9 mouse cellular contexts compared by ENCODE assay signal in genomic region chr5:139717723-139718122, GRCm38 (mm10). TPM values are rescaled to one million over a fixed set of nuclear protein-coding genes. Genes with fewer than 3 reads are reported as not detected.
A peak's percentile ranks its signal among the peaks of the same experiment; 100 is the strongest.
DNase-seq lines count a peak whose midpoint lies in the region; ATAC-seq lines count a peak whose summit lies in the region.
"Had no signal": no experiment of that assay in that cellular context is flagged by ENCODE, and none has a peak within 500 bp of the region (broad histone marks: within the 10 kb centered on the region; RNA-seq: fewer than 3 reads in every experiment).

No protein-coding gene starts in this region.

- WGBS in embryonic facial prominence, embryonic 11.5 days, result 90% methylated on average over 2 of the region's 2 CpGs
- 89% methylated on average over 2 of the region's 2 CpGs for WGBS in midbrain, embryonic 14.5 days

- H3K4me2 ChIP-seq in embryonic facial prominence, embryonic 11.5 days (ENCODE audit: low read depth, low read length), result no peak overlapping the region
- H3K4me2 ChIP-seq in midbrain, embryonic 14.5 days (ENCODE audit: low read length), result no peak overlapping the region

- H3K4me1 ChIP-seq in embryonic facial prominence, embryonic 11.5 days (ENCODE audit: control insufficient read depth, insufficient read depth, low read length), result no peaks in the 10 kb centered on the region
- H3K4me1 ChIP-seq in midbrain, embryonic 14.5 days (ENCODE audit: control insufficient read depth, insufficient read depth, low read length), result 0 out of 2 replicates have a peak, but pooled peaks cover 8% of the 10 kb centered on the region

- ATAC-seq in embryonic facial prominence, embryonic 11.5 days (replicated peaks; ENCODE audit: insufficient number of reproducible peaks, low FRiP score, low TSS enrichment, low read depth), result 0 out of 2 replicates have a peak, but pooled peaks have one; percentile 24
- ATAC-seq in midbrain, embryonic 14.5 days (ENCODE audit: low FRiP score, low TSS enrichment), result no peak

- H3K4me3 ChIP-seq in embryonic facial prominence, embryonic 11.5 days (ENCODE audit: low read depth, low read length), result no peak overlapping the region
- no peak overlapping the region for H3K4me3 ChIP-seq in midbrain, embryonic 14.5 days (replicated peaks; ENCODE audit: low read depth, low read length)
- H3K4me3 ChIP-seq: erythroblast, embryonic 14.5 days had no signal

- H3K36me3 ChIP-seq in embryonic facial prominence, embryonic 11.5 days (replicated peaks; ENCODE audit: control insufficient read depth, insufficient read depth, low read depth, low read length), result peaks cover 2% of the 10 kb centered on the region; the same call in 1 of the 2 replicates
- no peaks in the 10 kb centered on the region for H3K36me3 ChIP-seq in midbrain, embryonic 14.5 days (ENCODE audit: control insufficient read depth, insufficient read depth, low read length)

- H3K9ac ChIP-seq in embryonic facial prominence, embryonic 11.5 days (replicated peaks; ENCODE audit: low read length), result no peak overlapping the region
- H3K9ac ChIP-seq in midbrain, embryonic 14.5 days (replicated peaks; ENCODE audit: low read length), result no peak overlapping the region

- H3K27ac ChIP-seq in embryonic facial prominence, embryonic 11.5 days (replicated peaks; ENCODE audit: low read depth, low read length), result no peak overlapping the region
- no peak overlapping the region for H3K27ac ChIP-seq in midbrain, embryonic 14.5 days (replicated peaks; ENCODE audit: low read depth, low read length)

- peak; percentile 27 for DNase-seq in ovary, postnatal 10 days (ENCODE audit: low spot score)
- DNase-seq in ovary, adult 18-20 months (ENCODE audit: low spot score), result no peak
- peak; percentile 60 for DNase-seq in adrenal gland, postnatal 25 days
- DNase-seq in embryonic facial prominence, embryonic 11.5 days (ENCODE audit: low spot score), result peak; percentile 69
- DNase-seq in induced T-regulatory cell, adult 2 months (ENCODE audit: low read depth), result peak; percentile 60
- DNase-seq in left cerebral cortex, postnatal 25 days (ENCODE audit: low spot score in 2 of 2), result peak; percentile 45 to 52
- DNase-seq in midbrain, embryonic 14.5 days, result peak; percentile 64
- DNase-seq in thymus, postnatal 4 days, result peak; percentile 57

- intact Hi-C loops in left cerebral cortex, postnatal 25 days (cut with DNase I), result loop anchor here (1.0 kb wide), 1 partner anchor 33 kb away; no protein-coding TSS in a partner anchor

- no peaks in the 10 kb centered on the region for H3K9me3 ChIP-seq in embryonic facial prominence, embryonic 11.5 days (replicated peaks; ENCODE audit: control insufficient read depth, low read length)
- no peaks in the 10 kb centered on the region for H3K9me3 ChIP-seq in midbrain, embryonic 14.5 days (ENCODE audit: control insufficient read depth, low read length)

- H3K27me3 ChIP-seq in embryonic facial prominence, embryonic 11.5 days (ENCODE audit: control insufficient read depth, insufficient read depth, low read length), result no peaks in the 10 kb centered on the region
- H3K27me3 ChIP-seq in midbrain, embryonic 14.5 days (ENCODE audit: control insufficient read depth, insufficient read depth, low read length), result no peaks in the 10 kb centered on the region

RNA-seq across cellular contexts. Expression of gene Micall2, which starts 18.4 kb away (rescaled TPM):
- total RNA-seq in adrenal gland, postnatal 25 days (2021), result 12.8 and 13.1 TPM in 2 replicates
- 5.7 and 6.4 TPM in 2 replicates for polyA plus RNA-seq in embryonic facial prominence, embryonic 11.5 days (2014; fragmentation: Nextera tagmentation; extraction: Ambion mirVana)
- total RNA-seq in left cerebral cortex, postnatal 25 days (2021), result 1 to 10 TPM; 2.0 to 2.4 TPM
- 12.7 and 13.4 TPM in 2 replicates for polyA plus RNA-seq in midbrain, embryonic 14.5 days (2014; fragmentation: Nextera tagmentation; extraction: Ambion mirVana)

RNA-seq across cellular contexts. Expression of gene Ints1, which starts 57.8 kb away (rescaled TPM):
- 61.3 and 61.9 TPM in 2 replicates for total RNA-seq in adrenal gland, postnatal 25 days (2021)
- 21.2 and 26.2 TPM in 2 replicates for polyA plus RNA-seq in embryonic facial prominence, embryonic 11.5 days (2014; fragmentation: Nextera tagmentation; extraction: Ambion mirVana)
- total RNA-seq in left cerebral cortex, postnatal 25 days (2021), result 10 to 100 TPM; 82.7 to 91.5 TPM
- polyA plus RNA-seq in midbrain, embryonic 14.5 days (2014; fragmentation: Nextera tagmentation; extraction: Ambion mirVana), result 39.0 and 44.7 TPM in 2 replicates
